Mouse (Mus musculus) limb, embryonic 15.5 days (tissue): ENCODE measurements around the gene Pdcl. TPM values are rescaled to one million over a fixed set of nuclear protein-coding genes. Genes with fewer than 3 reads are reported as not detected.

ENCODE experiments used
- polyA plus RNA-seq: library from polyadenylated mRNA; unstranded; fragments of >200 nt; fragmentation: Nextera tagmentation; extraction: Ambion mirVana; gene quantifications from 2 replicates; pipeline ENCODE4 v1.2.1, GENCODE M21; 2015

Gene Pdcl
- polyA plus RNA-seq, 1 experiment from 2014 or later = 38.5 TPM

Other genes starting within 250 kb of the Pdcl start
- not detected in 2 replicates for gene Olfr362, start 241.4 kb downstream of the Pdcl start, polyA plus RNA-seq
- gene Olfr364-ps1, start 220.0 kb downstream of the Pdcl start, polyA plus RNA-seq = not detected in 2 replicates
- gene Olfr365, start 171.1 kb downstream of the Pdcl start, polyA plus RNA-seq = not detected in 2 replicates
- gene Olfr366, start 147.8 kb downstream of the Pdcl start, polyA plus RNA-seq = not detected in 2 replicates
- gene Olfr368, start 32.8 kb downstream of the Pdcl start, polyA plus RNA-seq = not detected in 2 replicates
- gene Rc3h2, start 63.6 kb upstream of the Pdcl start, polyA plus RNA-seq = 12.1 and 14.1 TPM in 2 replicates
- 6.0 and 6.2 TPM in 2 replicates for gene Zbtb26, start 83.8 kb upstream of the Pdcl start, polyA plus RNA-seq
- 5.3 and 8.3 TPM in 2 replicates for gene Zbtb6, start 83.8 kb upstream of the Pdcl start, polyA plus RNA-seq
- gene Rabgap1, start 83.9 kb upstream of the Pdcl start, polyA plus RNA-seq = 42.2 and 45.1 TPM in 2 replicates
- gene Gpr21, start 157.0 kb upstream of the Pdcl start, polyA plus RNA-seq = 0.84 and 1.2 TPM in 2 replicates